Mouse (Mus musculus): Measurements from ENCODE around the gene Gpr63. TPM values are rescaled to one million over a fixed set of nuclear protein-coding genes. Genes with fewer than 3 reads are reported as not detected.

Gene Gpr63
- not detected for total RNA-seq (2023)

DNA sequence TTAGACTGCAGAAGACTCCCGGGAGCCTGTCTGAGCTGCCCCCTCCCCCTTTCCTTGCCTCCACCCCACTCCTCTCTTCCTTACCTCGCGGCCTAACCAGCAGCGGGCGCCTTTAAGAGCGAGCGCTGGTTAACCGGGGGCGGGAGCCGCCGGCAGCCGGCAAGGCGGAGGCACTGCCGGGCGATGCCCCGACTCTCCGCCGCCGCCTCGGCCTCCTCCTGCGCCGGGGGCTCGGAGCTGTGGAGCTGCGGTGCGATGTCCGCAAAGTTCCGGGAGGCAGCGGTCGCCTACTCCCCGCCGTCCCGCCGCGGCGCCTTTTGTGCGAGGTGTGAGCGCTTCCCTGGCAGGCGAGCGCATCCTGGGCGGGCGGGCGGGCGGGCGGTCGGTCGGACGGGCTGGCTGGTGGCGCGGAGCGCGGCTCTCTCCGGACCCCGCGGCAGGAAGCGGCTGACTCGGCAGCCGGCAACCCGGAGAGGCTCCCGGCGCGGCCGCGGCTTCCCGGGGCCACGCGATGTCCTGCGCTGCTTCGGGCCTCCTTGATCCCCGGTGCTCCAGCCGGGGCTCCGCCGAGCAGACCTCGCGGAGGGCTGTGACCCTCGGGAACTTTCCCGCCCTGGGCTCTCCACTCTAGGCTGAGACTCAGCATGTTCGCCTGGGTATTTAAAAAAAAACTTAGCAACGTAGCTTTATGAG lies at the start of gene Gpr63:
Gpr63 (plus strand) TSS at position 109 of the 693 bp plus-strand sequence.

Other genes starting within 250 kb of the Gpr63 start
- gene Klhl32, start 115.3 kb upstream of the Gpr63 start, total RNA-seq (2023): not detected
- gene Ndufaf4, start 68.3 kb upstream of the Gpr63 start, total RNA-seq (2023): 10 to 100 TPM in 1 of 2 experiments, 1 to 10 TPM in 1; 7.4 to 10.4 TPM